Mouse (Mus musculus) left cerebral cortex, adult 11 months (tissue): Measurements from ENCODE around the gene Entpd1.

Experiments
- DNase-seq: peaks from one replicate; pipeline ENCODE4 v3.0.0; 2022; ENCODE audit warnings: low spot score

Entpd1 gene

DNA sequence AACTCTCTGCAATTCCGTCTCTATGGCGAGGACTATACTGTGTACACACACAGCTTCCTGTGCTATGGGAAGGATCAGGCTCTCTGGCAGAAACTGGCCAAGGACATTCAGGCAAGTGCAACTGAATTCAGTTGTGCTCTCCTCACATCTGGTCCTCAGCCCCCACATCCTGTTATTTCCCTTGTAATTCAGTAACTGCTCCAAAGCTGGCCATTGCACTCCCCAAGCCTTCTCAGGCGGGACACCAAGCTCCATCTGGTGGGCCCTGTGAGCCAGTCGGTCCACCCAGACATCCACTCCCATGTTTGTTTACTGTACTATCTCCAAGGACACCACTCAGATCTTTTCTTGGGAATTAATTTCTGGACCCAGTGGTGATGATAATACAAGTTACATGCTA is 114.0 kb downstream of the Entpd1 start:
- no peak for DNase-seq

DNA sequence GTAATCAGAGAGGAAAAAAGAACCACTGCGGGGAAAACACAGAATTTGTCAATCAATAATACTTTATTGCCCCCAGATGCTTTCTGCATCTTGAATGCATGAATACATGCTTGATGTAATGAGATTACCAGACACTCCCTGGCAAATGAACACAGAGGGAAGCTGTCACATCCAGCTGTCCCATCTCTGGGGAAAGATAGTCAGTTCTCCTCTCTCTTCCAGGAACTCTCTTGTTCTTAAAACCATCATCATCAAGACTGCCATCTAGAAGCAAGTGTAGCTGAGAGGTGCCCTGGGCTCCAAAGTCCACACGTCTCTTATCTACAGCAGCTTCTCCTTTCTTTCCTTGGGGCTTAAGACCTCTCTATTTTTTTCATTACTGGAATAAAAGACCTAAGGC is 114.4 kb downstream of the Entpd1 start:
- no peak for DNase-seq

GRCm38 (mm10) chr19:40728213-40728612 is 116.0 kb downstream of the Entpd1 start:
- DNase-seq: no peak

DNA sequence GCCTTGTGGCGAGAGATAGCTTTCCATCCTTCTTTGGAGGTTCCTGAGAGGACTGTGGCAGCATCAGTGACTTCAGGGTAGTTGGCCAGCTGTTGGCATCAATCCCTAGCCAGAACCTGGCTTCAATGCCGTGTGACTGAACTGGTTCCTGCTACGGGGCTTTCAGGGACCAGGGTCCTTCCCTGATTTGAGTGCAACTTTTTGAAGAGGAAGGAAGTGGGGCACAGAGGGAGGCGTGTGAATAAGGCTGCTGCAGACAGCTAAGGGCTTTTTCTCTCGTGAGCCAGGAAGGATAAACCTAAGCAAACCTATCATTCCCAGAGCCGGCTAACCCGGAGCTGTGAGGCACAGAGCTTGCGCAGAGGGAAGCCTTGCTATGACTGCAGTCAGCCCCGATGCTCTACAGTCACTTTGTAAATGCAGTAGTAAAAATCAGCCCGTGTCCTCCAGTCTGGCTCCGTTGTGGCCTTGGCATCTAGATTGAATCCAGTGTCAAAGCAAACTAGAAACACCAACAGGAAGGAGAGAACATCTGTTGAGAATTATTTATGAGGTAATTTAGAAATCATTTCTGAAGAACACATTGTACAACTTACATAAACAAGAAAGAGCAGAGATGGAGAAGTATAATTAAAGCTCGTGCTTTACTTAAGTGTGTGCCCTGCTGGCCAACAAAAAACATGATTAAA is 116.7 kb downstream of the Entpd1 start:
- no peak for DNase-seq

- no peak for DNase-seq
These were observed 121.2 kb downstream of the Entpd1 start for GRCm38 (mm10) chr19:40733409-40733808.

- DNase-seq: no peak
These were observed 121.7 kb downstream of the Entpd1 start for GRCm38 (mm10) chr19:40733849-40734248.

DNA sequence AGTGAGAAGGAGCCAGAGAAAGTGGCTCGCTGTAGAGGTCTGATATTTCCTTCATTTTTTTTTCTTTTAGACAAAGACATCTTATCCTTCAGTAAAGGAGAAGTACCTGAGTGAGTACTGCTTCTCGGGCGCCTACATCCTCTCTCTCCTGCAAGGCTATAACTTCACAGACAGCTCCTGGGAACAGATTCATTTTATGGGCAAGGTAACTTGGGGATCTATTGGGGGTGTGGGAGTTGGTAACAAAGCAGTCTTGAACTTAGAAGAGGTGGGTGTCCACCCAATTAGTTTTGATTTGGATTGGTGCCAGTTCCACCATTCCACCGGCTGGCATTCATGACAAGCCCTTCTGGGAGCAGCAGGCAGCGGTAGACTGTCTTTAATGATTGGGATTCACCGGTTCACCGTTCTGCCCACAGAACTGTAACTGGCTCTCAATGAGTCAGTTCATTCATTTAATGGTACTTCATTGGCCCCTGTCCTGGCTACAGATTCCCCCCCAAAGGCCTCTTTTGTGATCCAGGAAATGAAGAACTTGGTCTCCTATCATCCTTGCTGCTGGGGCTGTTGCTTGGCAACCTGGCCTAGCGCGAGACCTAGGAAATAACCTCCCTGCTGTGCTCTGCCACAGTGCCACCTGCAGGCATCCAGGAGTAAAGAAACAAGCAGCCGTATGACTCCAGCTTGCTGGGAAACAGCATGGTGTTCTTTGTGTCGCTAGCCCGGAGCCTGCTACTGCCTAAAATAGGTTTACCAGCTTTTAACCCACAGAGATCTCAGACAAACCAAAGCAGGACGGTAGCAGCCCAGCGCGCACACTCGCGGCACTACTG is 124.7 kb downstream of the Entpd1 start:
- peak; percentile 55 for DNase-seq

- no peak for DNase-seq
These were observed 125.4 kb downstream of the Entpd1 start for GRCm38 (mm10) chr19:40737613-40738012.

DNA sequence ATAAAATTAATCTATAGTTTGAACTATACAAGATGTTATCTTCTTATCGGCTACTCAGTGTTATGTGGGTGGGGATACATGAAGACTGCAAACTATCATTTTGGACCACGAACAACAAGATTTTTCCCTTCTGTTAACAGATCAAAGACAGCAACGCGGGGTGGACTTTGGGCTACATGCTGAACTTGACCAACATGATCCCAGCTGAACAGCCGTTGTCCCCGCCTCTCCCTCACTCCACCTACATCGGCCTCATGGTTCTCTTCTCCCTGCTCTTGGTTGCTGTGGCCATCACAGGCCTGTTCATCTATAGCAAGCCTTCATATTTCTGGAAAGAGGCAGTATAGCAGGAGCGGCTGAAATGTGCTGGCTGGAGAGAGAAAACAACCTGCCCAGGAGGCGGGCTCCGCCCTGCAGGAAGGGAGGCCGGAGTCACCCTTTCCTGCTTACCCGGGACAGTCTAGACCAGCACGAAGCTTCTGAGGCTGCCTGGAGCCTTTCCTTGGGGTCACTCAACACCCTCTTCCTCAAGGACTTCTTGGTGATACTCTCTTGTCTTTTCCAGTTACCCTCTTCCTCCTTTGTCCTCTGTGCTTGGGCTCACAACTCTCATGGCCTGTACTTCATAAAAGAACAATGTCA is 126.6 kb downstream of the Entpd1 start:
- DNase-seq: no peak

GRCm38 (mm10) chr19:40746603-40747002 is 134.4 kb downstream of the Entpd1 start:
- DNase-seq: no peak

- DNase-seq: no peak
These were observed 136.4 kb downstream of the Entpd1 start, which contains the start of gene Cc2d2b for GRCm38 (mm10) chr19:40748559-40748958. Cc2d2b (plus strand) TSS chr19:40748753.

GRCm38 (mm10) chr19:40754311-40754710 is 142.1 kb downstream of the Entpd1 start:
- DNase-seq: no peak

- DNase-seq: no peak
These were observed 147.9 kb downstream of the Entpd1 start for GRCm38 (mm10) chr19:40760071-40760470.

DNA sequence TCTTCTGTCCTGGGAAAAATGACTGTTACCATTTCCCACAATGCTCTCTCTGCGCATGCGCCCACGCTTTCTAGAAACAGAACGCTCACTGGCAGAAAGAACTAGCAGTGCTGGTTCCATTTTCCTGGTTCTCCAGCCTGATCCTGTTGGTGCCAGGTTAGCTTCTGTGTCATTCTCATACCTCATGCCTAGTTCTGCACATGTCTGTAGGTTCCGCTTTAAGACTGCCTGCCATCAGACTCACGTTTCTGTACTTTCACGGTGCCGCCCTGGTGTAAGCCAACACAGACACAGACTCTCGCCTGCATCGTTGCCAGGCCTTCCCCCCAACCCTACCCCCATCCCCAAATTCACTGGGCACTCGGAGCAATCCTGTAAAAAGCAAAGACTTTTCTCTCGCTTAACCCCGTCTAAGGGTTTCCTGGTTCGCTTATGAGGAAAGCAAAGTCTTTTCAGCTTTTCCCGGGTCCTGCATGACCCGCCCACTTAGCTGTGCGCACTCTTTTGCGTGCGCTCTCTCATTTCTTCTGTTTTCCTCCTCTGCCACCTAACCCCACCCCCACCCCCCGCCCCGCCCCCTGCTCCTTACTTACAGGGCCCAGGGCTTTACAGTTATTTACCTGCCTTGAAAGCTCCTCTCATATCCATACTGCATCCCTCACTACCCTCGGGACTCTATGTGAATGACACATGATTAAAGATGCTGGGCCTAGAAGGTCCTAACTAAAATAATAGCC is 150.0 kb downstream of the Entpd1 start:
- DNase-seq: peak; percentile 35

DNA sequence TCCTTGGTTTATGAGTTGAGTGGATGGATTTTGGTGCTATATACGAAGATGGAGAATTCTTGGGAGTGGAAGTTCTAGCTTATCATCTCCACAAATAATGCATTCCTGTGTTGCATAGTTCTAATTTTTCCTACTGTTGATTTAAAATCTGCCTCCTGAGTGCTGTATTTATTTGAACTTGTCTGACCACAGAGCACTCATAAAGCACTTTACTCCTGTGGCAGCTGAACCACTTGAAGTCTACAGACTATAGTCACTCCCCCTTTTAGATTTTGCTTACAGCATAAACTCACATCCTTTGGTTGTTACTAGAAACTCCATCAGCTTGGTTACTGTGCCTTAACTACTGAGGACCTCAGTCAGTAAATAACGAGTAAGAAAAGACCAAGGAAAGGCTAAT is 155.0 kb downstream of the Entpd1 start:
- no peak for DNase-seq

- DNase-seq: no peak
These were observed 157.2 kb downstream of the Entpd1 start for GRCm38 (mm10) chr19:40769341-40769770.

- DNase-seq: no peak
These were observed 176.0 kb downstream of the Entpd1 start for GRCm38 (mm10) chr19:40788004-40788714.

DNA sequence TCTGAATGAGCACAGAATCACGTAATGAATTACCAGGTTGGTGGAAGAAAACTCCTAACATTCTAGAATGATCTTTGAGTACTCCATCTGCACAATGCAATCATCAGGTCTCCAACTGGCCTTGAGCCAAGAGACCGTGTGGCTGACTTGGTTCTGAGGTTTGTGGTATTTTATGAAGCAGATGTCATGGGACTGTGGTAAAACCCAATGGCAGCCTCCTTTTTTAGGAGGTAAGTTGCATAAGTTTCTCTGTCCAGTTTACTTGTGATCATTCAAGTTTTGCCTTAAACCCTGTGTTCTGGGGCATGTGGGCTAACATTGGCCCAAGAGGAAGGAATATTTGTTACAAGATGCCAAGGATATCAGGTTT is 176.5 kb downstream of the Entpd1 start:
- DNase-seq: no peak
